Mouse (Mus musculus) forelimb bud, embryonic 11.5 days (tissue): Measurements from ENCODE around the gene Aff3.

Experiments used
- DNase-seq: peaks from one replicate; pipeline ENCODE4 v3.0.0-alpha.2; 2012; ENCODE audit warnings: low read depth, low spot score

The Aff3 gene

GRCm38 (mm10) chr1:38664777-38665176, at the start of gene Aff3:
Aff3 (minus strand) TSS chr1:38664955.
- DNase-seq: no peak

GRCm38 (mm10) chr1:38700646-38701045, 35.9 kb upstream of the Aff3 start:
- DNase-seq: no peak

GRCm38 (mm10) chr1:38699244-38699643, 34.5 kb upstream of the Aff3 start:
- DNase-seq: no peak

- peak; percentile 50 for DNase-seq
Measured at GRCm38 (mm10) chr1:38695812-38696681, 31.3 kb upstream of the Aff3 start.

GRCm38 (mm10) chr1:38695089-38695811, 30.5 kb upstream of the Aff3 start:
- no peak for DNase-seq

GRCm38 (mm10) chr1:38694142-38694541, 29.4 kb upstream of the Aff3 start:
- DNase-seq: no peak

- DNase-seq: no peak
Measured at GRCm38 (mm10) chr1:38690471-38690870, 25.7 kb upstream of the Aff3 start.

GRCm38 (mm10) chr1:38688216-38688615, 23.5 kb upstream of the Aff3 start:
- no peak for DNase-seq

- no peak for DNase-seq
Measured at GRCm38 (mm10) chr1:38685706-38686105, 21.0 kb upstream of the Aff3 start.

- DNase-seq: no peak
Measured at GRCm38 (mm10) chr1:38683158-38683721, 18.5 kb upstream of the Aff3 start.

GRCm38 (mm10) chr1:38679890-38680289, 15.1 kb upstream of the Aff3 start:
- DNase-seq: no peak

- no peak for DNase-seq
Measured at GRCm38 (mm10) chr1:38671756-38672155, 7.0 kb upstream of the Aff3 start.

GRCm38 (mm10) chr1:38671019-38671418, 6.3 kb upstream of the Aff3 start:
- DNase-seq: no peak

GRCm38 (mm10) chr1:38668327-38668726, 3.6 kb upstream of the Aff3 start:
- no peak for DNase-seq

GRCm38 (mm10) chr1:38667892-38668291, 3.1 kb upstream of the Aff3 start:
- no peak for DNase-seq

GRCm38 (mm10) chr1:38666766-38667118, 2.0 kb upstream of the Aff3 start:
- no peak for DNase-seq

GRCm38 (mm10) chr1:38666111-38666765, 1.5 kb upstream of the Aff3 start:
- DNase-seq: no peak

GRCm38 (mm10) chr1:38665611-38666010, 856 bp upstream of the Aff3 start:
- DNase-seq: no peak

GRCm38 (mm10) chr1:38664261-38664660, 494 bp downstream of the Aff3 start:
- no peak for DNase-seq

- no peak for DNase-seq
Measured at GRCm38 (mm10) chr1:38662616-38663193, 2.0 kb downstream of the Aff3 start.

GRCm38 (mm10) chr1:38658933-38659553, 5.7 kb downstream of the Aff3 start:
- DNase-seq: peak; percentile 44
